Mouse (Mus musculus) CH12.LX (cell line): Measurements from ENCODE around the gene Itga9. TPM values are rescaled to one million over a fixed set of nuclear protein-coding genes. Genes with fewer than 3 reads are reported as not detected.

ENCODE experiments used
- DNase-seq: peaks from one replicate; pipeline ENCODE4 v3.0.0-alpha.2; 2013; ENCODE audit errors: extremely low read depth
- H3K27ac ChIP-seq: 2 replicates; pipeline ENCODE4 v1.5.1; 2012; ENCODE audit warnings: low read depth, mild to moderate bottlenecking, control low read depth, moderate library complexity; ENCODE audit not compliant: insufficient read depth
- H3K27me3 ChIP-seq: replicated peaks from 2 replicates; pipeline ENCODE3; 2012; ENCODE audit warnings: inconsistent platforms
- H3K36me3 ChIP-seq, 2 experiments: replicated peaks in 1 of 2; 2 replicates each; pipeline versions ENCODE3 to v1.6.1; 2012; ENCODE audit warnings: inconsistent platforms in 1 of 2, low read length in 1 of 2, mild to moderate bottlenecking in 1 of 2, mixed read lengths in 1 of 2, moderate library complexity in 1 of 2; ENCODE audit not compliant: control insufficient read depth in 1 of 2, insufficient read depth in 1 of 2
- H3K4me1 ChIP-seq, 2 experiments: 2 replicates each; pipeline ENCODE4 v1.6.1; 2012; ENCODE audit warnings: inconsistent platforms in 1 of 2, moderate library complexity in 1 of 2; ENCODE audit not compliant: insufficient read depth in 2 of 2, control insufficient read depth in 1 of 2
- H3K4me2 ChIP-seq: 2 replicates; pipeline ENCODE4 v1.6.1; 2012; ENCODE audit warnings: low read depth, mild to moderate bottlenecking, control low read depth; ENCODE audit not compliant: poor library complexity, insufficient read depth, severe bottlenecking
- H3K4me3 ChIP-seq, 3 experiments: fragments of 150-350 bp in 1 of 3; sonication (generic) in 1 of 3; replicated peaks in 1 of 3; 2 replicates each; pipeline versions ENCODE3 to v1.5.1; 2011 to 2012; ENCODE audit warnings: low read depth in 2 of 3, low read length in 2 of 3, mild to moderate bottlenecking in 2 of 3, moderate library complexity in 2 of 3, control low read depth in 1 of 3, improper control_type of control experiment in 1 of 3, inconsistent platforms in 1 of 3, mixed read lengths in 1 of 3; ENCODE audit not compliant: poor library complexity in 1 of 3
- H3K79me2 ChIP-seq: replicated peaks from 2 replicates; pipeline ENCODE4 v1.6.1; 2012; ENCODE audit warnings: mild to moderate bottlenecking, moderate library complexity; ENCODE audit not compliant: control insufficient read depth, poor library complexity, insufficient read depth, severe bottlenecking; ENCODE audit errors: extremely low read depth
- H3K9ac ChIP-seq: 2 replicates; pipeline ENCODE4 v1.6.1; 2012; ENCODE audit warnings: low read depth, mild to moderate bottlenecking, control low read depth, moderate library complexity; ENCODE audit not compliant: insufficient read depth
- H3K9me3 ChIP-seq: replicated peaks from 2 replicates; pipeline ENCODE3; 2012; ENCODE audit warnings: low read length, inconsistent platforms, mixed read lengths
- BHLHE40 ChIP-seq: IDR thresholded peaks from 2 replicates; pipeline ENCODE4 v1.6.1; 2011; ENCODE audit warnings: mild to moderate bottlenecking, low read depth, low read length, improper control_type of control experiment
- CHD2 ChIP-seq: IDR thresholded peaks from 2 replicates; pipeline ENCODE4 v1.6.1; 2011; ENCODE audit warnings: low read length, improper control_type of control experiment
- JUN ChIP-seq: IDR thresholded peaks from 2 replicates; pipeline ENCODE4 v1.6.1; 2011; ENCODE audit warnings: low read depth, mild to moderate bottlenecking, low read length, improper control_type of control experiment, moderate library complexity; ENCODE audit not compliant: insufficient read depth
- MYC ChIP-seq: IDR thresholded peaks from 2 replicates; pipeline ENCODE4 v1.6.1; 2011; ENCODE audit warnings: low read depth, mild to moderate bottlenecking, improper control_type of control experiment, low read length
- NELFE ChIP-seq: IDR thresholded peaks from 2 replicates; pipeline ENCODE4 v1.6.1; 2011; ENCODE audit warnings: low read depth, low read length, improper control_type of control experiment
- NRF1 ChIP-seq: IDR thresholded peaks from 2 replicates; pipeline ENCODE4 v1.6.1; 2014; ENCODE audit warnings: low read depth, mild to moderate bottlenecking, inconsistent platforms, low read length, improper control_type of control experiment, moderate library complexity
- SIN3A ChIP-seq: IDR thresholded peaks from 2 replicates; pipeline ENCODE4 v1.6.1; 2012; ENCODE audit warnings: low read length, improper control_type of control experiment, inconsistent platforms
- SMC3 ChIP-seq: IDR thresholded peaks from 2 replicates; pipeline ENCODE4 v1.6.1; 2011; ENCODE audit warnings: low read depth, low read length, improper control_type of control experiment
- UBTF ChIP-seq: IDR thresholded peaks from 2 replicates; pipeline ENCODE4 v1.6.1; 2012; ENCODE audit warnings: low read depth, mild to moderate bottlenecking, inconsistent platforms, low read length, improper control_type of control experiment, moderate library complexity
- USF1 ChIP-seq: IDR thresholded peaks from 2 replicates; pipeline ENCODE4 v1.6.1; 2014; ENCODE audit warnings: low read depth, mild to moderate bottlenecking, inconsistent platforms, low read length, improper control_type of control experiment
- ZC3H11A ChIP-seq: IDR thresholded peaks from 2 replicates; pipeline ENCODE4 v1.6.1; 2012; ENCODE audit warnings: low read depth, mild to moderate bottlenecking, inconsistent platforms, low read length, improper control_type of control experiment
- ZKSCAN1 ChIP-seq: IDR thresholded peaks from 2 replicates; pipeline ENCODE4 v1.6.1; 2012; ENCODE audit warnings: low read depth, inconsistent platforms, low read length, improper control_type of control experiment, borderline replicate concordance
- dilution Hi-C: fragments of 300-500 bp; cut with MboI; formaldehyde crosslinking; loops from 2 replicates; pipeline ENCODE4 v1.14.3; 2020; ENCODE audit warnings: low sequenced_read_pairs; ENCODE audit not compliant: extremely low pct_unique_long_range_greater_than_20kb, extremely low pct_ligation_motif_present
- in situ Hi-C: fragments of 300-500 bp; cut with MboI; formaldehyde crosslinking; loops from 3 replicates; pipeline ENCODE4 v1.14.3; 2019; ENCODE audit warnings: low sequenced_read_pairs, low pct_ligation_motif_present, low pct_unique_long_range_greater_than_20kb, mixed read lengths
- polyA plus RNA-seq: library from polyadenylated mRNA; unstranded; fragments of >175 nt; gene quantifications from 2 replicates; pipeline ENCODE4 v1.2.1, GENCODE M21; 2012; ENCODE audit warnings: low read depth; ENCODE audit not compliant: insufficient read length
- total RNA-seq, 2 experiments: library from RNA; depleted of rRNA; stranded (reverse); fragments of 300-350 nt in 1 of 2; fragments of >200 nt in 1 of 2; gene quantifications; 2 replicates each; pipeline ENCODE4 v1.2.3; 2012 to 2014

Gene Itga9
- total and polyA plus RNA-seq, 3 experiments = 0.19 TPM; not detected in 2

- no peak overlapping the region for H3K9ac ChIP-seq
- H3K9me3 ChIP-seq = no peaks in the 10 kb centered on the region
- H3K4me3 ChIP-seq = no peak overlapping the region
- dilution Hi-C loops = no loop called here
- H3K4me1 ChIP-seq = peaks cover 0 to 10% of the 10 kb centered on the region in 2 experiments; a peak in 2 of 4 replicates
- H3K36me3 ChIP-seq = no peaks in the 10 kb centered on the region
- TF ChIP-seq BHLHE40 (no peak), ZC3H11A (no peak), JUN (no peak)
- TF ChIP-seq, all 38 proteins: peak for 0
- H3K79me2 ChIP-seq = no peaks in the 10 kb centered on the region; the same call in 1 of the 2 replicates
- DNase-seq = no peak
- H3K27ac ChIP-seq = no peak overlapping the region
- in situ Hi-C loops = no loop called here
- H3K27me3 ChIP-seq = peaks cover 15% of the 10 kb centered on the region
- H3K4me2 ChIP-seq = no peak overlapping the region
Observed at GRCm38 (mm10) chr9:118611111-118611541, 4.6 kb downstream of the Itga9 start.

- in situ Hi-C loops = no loop called here
- Histone ChIP-seq H3K9ac (no peak overlapping the region), H3K27me3 (peaks cover 18% of the 10 kb centered on the region), H3K79me2 (no peaks in the 10 kb centered on the region; the same call in 1 of the 2 replicates), H3K4me2 (peak overlapping the region; percentile 22), H3K36me3 (no peaks in the 10 kb centered on the region), H3K4me1 (peaks cover 0 to 10% of the 10 kb centered on the region in 2 experiments; a peak in 2 of 4 replicates), H3K27ac (no peak overlapping the region), H3K9me3 (no peaks in the 10 kb centered on the region), H3K4me3 (no peak overlapping the region)
- TF ChIP-seq SIN3A = 0 out of 2 replicates have a peak, but pooled peaks have one; percentile 21
- no peak for TF ChIP-seq ZKSCAN1
- dilution Hi-C loops = no loop called here
- DNase-seq = peak; percentile 16
Observed at GRCm38 (mm10) chr9:118611958-118612581, 5.6 kb downstream of the Itga9 start.

GRCm38 (mm10) chr9:118617237-118617636, 10.7 kb downstream of the Itga9 start:
- no peaks in the 10 kb centered on the region for H3K36me3 ChIP-seq
- H3K9ac ChIP-seq = no peak overlapping the region
- dilution Hi-C loops (no loop called here), in situ Hi-C loops (no loop called here)
- H3K4me2 ChIP-seq = no peak overlapping the region
- no peaks in the 10 kb centered on the region for H3K79me2 ChIP-seq
- TF ChIP-seq SIN3A = no peak
- no peak for TF ChIP-seq CHD2
- no peak for TF ChIP-seq NELFE
- no peak for TF ChIP-seq MYC
- no peak for TF ChIP-seq USF1
- no peak for TF ChIP-seq SMC3
- TF ChIP-seq UBTF = no peak
- no peak for TF ChIP-seq NRF1
- H3K27me3 ChIP-seq = peaks cover 19% of the 10 kb centered on the region
- H3K27ac ChIP-seq = no peak overlapping the region
- H3K4me1 ChIP-seq = peaks cover 0 to 2% of the 10 kb centered on the region in 2 experiments; a peak in 1 of 4 replicates
- no peak for DNase-seq
- H3K9me3 ChIP-seq = no peaks in the 10 kb centered on the region
- H3K4me3 ChIP-seq = no peak overlapping the region
